Mouse (Mus musculus) hindlimb bud, embryonic 11.5 days (tissue): ENCODE measurements around the gene Atp5k.

Source experiments
- DNase-seq: peaks from one replicate; pipeline ENCODE4 v3.0.0-alpha.2; 2012; ENCODE audit warnings: low read depth, low spot score; ENCODE audit errors: extremely low spot score

The Atp5k gene

GRCm38 (mm10) chr5:108431196-108431595, 3.1 kb downstream of the Atp5k start:
- no peak for DNase-seq

GRCm38 (mm10) chr5:108427186-108427585, 7.1 kb downstream of the Atp5k start:
- no peak for DNase-seq

GRCm38 (mm10) chr5:108423427-108423826, 10.8 kb downstream of the Atp5k start:
- no peak for DNase-seq

- DNase-seq: no peak
Measured at GRCm38 (mm10) chr5:108422741-108423140, 11.5 kb downstream of the Atp5k start.

- DNase-seq: no peak
Measured at GRCm38 (mm10) chr5:108414711-108415110, 19.5 kb downstream of the Atp5k start.

GRCm38 (mm10) chr5:108406977-108407376, 27.3 kb downstream of the Atp5k start:
- DNase-seq: no peak

- DNase-seq: no peak
Measured at GRCm38 (mm10) chr5:108405460-108405859, 28.8 kb downstream of the Atp5k start.

GRCm38 (mm10) chr5:108403453-108403852, 30.8 kb downstream of the Atp5k start:
- no peak for DNase-seq

- no peak for DNase-seq
Measured at GRCm38 (mm10) chr5:108389744-108390143, 44.5 kb downstream of the Atp5k start.

- DNase-seq: no peak
Measured at GRCm38 (mm10) chr5:108388201-108388600, 46.0 kb downstream of the Atp5k start, which contains the start of gene Pde6b. TSS of gene Pde6b (plus strand) at chr5:108388391.

GRCm38 (mm10) chr5:108386449-108386848, 47.8 kb downstream of the Atp5k start:
- DNase-seq: no peak

- no peak for DNase-seq
Measured at GRCm38 (mm10) chr5:108385632-108386031, 48.6 kb downstream of the Atp5k start.
